Mouse (Mus musculus) retina, adult 2 months (tissue): ENCODE results near the gene Psd.
A peak's percentile ranks its signal among the peaks of the same experiment; 100 is the strongest.

Source experiments
- DNase-seq: peaks from one replicate; pipeline ENCODE4 v3.0.0-alpha.2; 2012; ENCODE audit warnings: low read depth, low spot score

Gene Psd

GRCm38 (mm10) chr19:46338942-46339286, 12.0 kb upstream of the Psd start:
- no peak for DNase-seq

- DNase-seq: peak; percentile 97
Measured at GRCm38 (mm10) chr19:46338331-46338936, 11.5 kb upstream of the Psd start, which contains the start of gene Cuedc2. Gene Cuedc2, minus strand, starts transcription at chr19:46338702.

- DNase-seq: no peak
Measured at GRCm38 (mm10) chr19:46337719-46338330, 10.9 kb upstream of the Psd start.

- DNase-seq: no peak
Measured at GRCm38 (mm10) chr19:46333906-46334305, 7.0 kb upstream of the Psd start.

GRCm38 (mm10) chr19:46332721-46333339, 5.9 kb upstream of the Psd start:
- no peak for DNase-seq

- DNase-seq: no peak
Measured at GRCm38 (mm10) chr19:46331936-46332335, 5.0 kb upstream of the Psd start.

GRCm38 (mm10) chr19:46331326-46331725, 4.4 kb upstream of the Psd start:
- no peak for DNase-seq

- DNase-seq: no peak
Measured at GRCm38 (mm10) chr19:46330696-46331095, 3.7 kb upstream of the Psd start.

- no peak for DNase-seq
Measured at GRCm38 (mm10) chr19:46329951-46330350, 3.0 kb upstream of the Psd start.

GRCm38 (mm10) chr19:46329031-46329641, 2.2 kb upstream of the Psd start:
- DNase-seq: no peak

GRCm38 (mm10) chr19:46328081-46329030, 1.4 kb upstream of the Psd start, which contains the start of gene Fbxl15:
Gene Fbxl15, plus strand, starts transcription at chr19:46328184.
- peak; percentile 93 for DNase-seq

- DNase-seq: no peak
Measured at GRCm38 (mm10) chr19:46327531-46328064, 642 bp upstream of the Psd start.

GRCm38 (mm10) chr19:46326019-46326755, 769 bp downstream of the Psd start:
- DNase-seq: peak; percentile 73

GRCm38 (mm10) chr19:46324918-46325317, 2.0 kb downstream of the Psd start:
- no peak for DNase-seq

GRCm38 (mm10) chr19:46324366-46324765, 2.6 kb downstream of the Psd start:
- DNase-seq: no peak

- no peak for DNase-seq
Measured at GRCm38 (mm10) chr19:46323716-46324115, 3.2 kb downstream of the Psd start.

GRCm38 (mm10) chr19:46322996-46323572, 3.9 kb downstream of the Psd start:
- DNase-seq: no peak

- DNase-seq: peak; percentile 63
Measured at GRCm38 (mm10) chr19:46322144-46322995, 4.6 kb downstream of the Psd start.
